Mouse (Mus musculus): Measurements from ENCODE around the gene Fanci. TPM values are rescaled to one million over a fixed set of nuclear protein-coding genes. Genes with fewer than 3 reads are reported as not detected.
A peak's percentile ranks its signal among the peaks of the same experiment; 100 is the strongest.

Fanci gene
- total and polyA plus RNA-seq, 3 experiments, result 14.9 to 25.0 (median 20.0) TPM

DNA sequence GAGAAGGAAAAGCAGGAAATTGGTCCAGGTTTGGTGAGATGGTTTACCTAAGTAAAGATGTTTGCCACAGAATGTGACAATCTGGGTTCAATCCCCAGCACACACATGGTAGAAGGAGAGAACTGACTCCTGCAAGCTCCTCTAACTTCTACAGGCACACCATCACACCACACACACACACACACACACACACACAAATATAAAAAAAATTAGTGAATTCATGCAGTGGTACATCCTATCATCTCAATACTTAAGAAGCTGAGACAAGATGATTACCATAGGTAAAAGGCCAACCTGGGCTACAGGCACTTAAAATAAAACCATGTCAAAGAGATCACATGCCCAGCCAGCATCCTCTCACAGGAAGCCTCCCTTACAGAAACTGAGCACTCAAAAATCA is 17.7 kb upstream of the Fanci start:
- Histone ChIP-seq H3K9me3 (replicated peaks; ENCODE audit: low read length) (no peaks in the 10 kb centered on the region), H3K4me2 (ENCODE audit: insufficient read depth, low read depth, poor library complexity, severe bottlenecking) (no peak overlapping the region), H3K27ac (ENCODE audit: insufficient read depth, low read depth) (no peak overlapping the region), H3K9ac (ENCODE audit: insufficient read depth, low read depth) (no peak overlapping the region), H3K79me2 (replicated peaks; ENCODE audit: control insufficient read depth, extremely low read depth, insufficient read depth, poor library complexity, severe bottlenecking) (no peaks in the 10 kb centered on the region), H3K27me3 (replicated peaks) (no peaks in the 10 kb centered on the region), H3K4me1 (ENCODE audit: control insufficient read depth in 1 of 2, insufficient read depth in 2 of 2) (peaks cover 0 to 23% of the 10 kb centered on the region in 2 experiments; a peak in 2 of 4 replicates), H3K4me3 (replicated peaks in 1 of 3; ENCODE audit: low read depth in 2 of 3, low read length in 2 of 3, poor library complexity in 1 of 3) (no peak overlapping the region), H3K36me3 (replicated peaks in 1 of 2; ENCODE audit: control insufficient read depth in 1 of 2, insufficient read depth in 1 of 2, low read length in 1 of 2) (peaks cover 0 to 48% of the 10 kb centered on the region in 2 experiments)
- in situ Hi-C loops (cut with MboI; ENCODE audit: low pct_ligation_motif_present, low pct_unique_long_range_greater_than_20kb, low sequenced_read_pairs) (loop anchor here (10.0 to 25.0 kb wide), 2 partner anchors 91 to 462 kb away; partner anchors contain the start of genes Isg20 and Polg), dilution Hi-C loops (cut with MboI; ENCODE audit: extremely low pct_ligation_motif_present, extremely low pct_unique_long_range_greater_than_20kb, low sequenced_read_pairs) (no loop called here)
- DNase-seq (ENCODE audit: extremely low read depth), result no peak
- no peak for TF ChIP-seq ZMIZ1 (IDR thresholded peaks at IDR 0.05; ENCODE audit: low read depth, low read length)
- TF ChIP-seq TBP (conservative IDR thresholded peaks at IDR 0.05; ENCODE audit: low read depth, low read length), result no peak
- TF ChIP-seq SMC3 (IDR thresholded peaks at IDR 0.05; ENCODE audit: low read depth, low read length), result no peak
- no peak for TF ChIP-seq RAD21 (IDR thresholded peaks at IDR 0.05; ENCODE audit: low read depth, low read length)
- no peak for TF ChIP-seq MEF2A (IDR thresholded peaks at IDR 0.05; ENCODE audit: borderline replicate concordance, low read depth, low read length)
- TF ChIP-seq PAX5 (IDR thresholded peaks at IDR 0.05; ENCODE audit: low read length), result no peak
- TF ChIP-seq ETS1 (conservative IDR thresholded peaks at IDR 0.05; ENCODE audit: low read depth, low read length), result no peak
- no peak for TF ChIP-seq ELF1 (IDR thresholded peaks at IDR 0.05; ENCODE audit: low read depth, low read length)

DNA sequence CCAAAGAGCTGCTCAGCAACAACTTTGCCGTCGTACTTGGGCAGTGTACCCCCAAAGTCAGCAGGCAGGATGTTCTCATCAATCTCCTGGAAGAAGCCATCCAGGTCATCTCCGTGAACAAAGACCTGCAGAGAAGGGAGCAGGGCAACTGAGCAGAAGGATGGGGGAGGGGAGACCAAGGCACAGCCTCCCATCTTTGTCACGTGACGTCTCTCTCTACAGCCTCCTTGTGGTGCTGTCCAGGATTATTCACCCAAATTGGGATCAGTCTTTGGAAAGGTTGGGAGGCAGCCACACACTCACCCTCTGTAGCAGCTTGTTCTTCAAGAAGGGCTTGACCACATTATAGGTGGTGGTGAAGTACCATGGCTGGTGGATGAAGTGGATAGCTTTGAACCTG is 16.1 kb upstream of the Fanci start:
- Histone ChIP-seq H3K27me3 (replicated peaks) (no peaks in the 10 kb centered on the region), H3K4me3 (replicated peaks in 1 of 3; ENCODE audit: low read depth in 2 of 3, low read length in 2 of 3, poor library complexity in 1 of 3) (no peak overlapping the region), H3K9ac (ENCODE audit: insufficient read depth, low read depth) (no peak overlapping the region), H3K36me3 (replicated peaks in 1 of 2; ENCODE audit: control insufficient read depth in 1 of 2, insufficient read depth in 1 of 2, low read length in 1 of 2) (peaks cover 0 to 60% of the 10 kb centered on the region in 2 experiments), H3K4me1 (ENCODE audit: control insufficient read depth in 1 of 2, insufficient read depth in 2 of 2) (peaks cover 0 to 17% of the 10 kb centered on the region in 2 experiments; a peak in 2 of 4 replicates), H3K79me2 (replicated peaks; ENCODE audit: control insufficient read depth, extremely low read depth, insufficient read depth, poor library complexity, severe bottlenecking) (no peaks in the 10 kb centered on the region), H3K9me3 (replicated peaks; ENCODE audit: low read length) (no peaks in the 10 kb centered on the region), H3K27ac (ENCODE audit: insufficient read depth, low read depth) (no peak overlapping the region), H3K4me2 (ENCODE audit: insufficient read depth, low read depth, poor library complexity, severe bottlenecking) (no peak overlapping the region)
- TF ChIP-seq USF1 (IDR thresholded peaks at IDR 0.05; ENCODE audit: low read depth, low read length) (peak; percentile 3; the same call in 1 of the 2 replicates), POLR2AphosphoS2 (IDR thresholded peaks at IDR 0.05; ENCODE audit: low read depth, low read length) (no peak), BHLHE40 (IDR thresholded peaks at IDR 0.05; ENCODE audit: low read depth, low read length) (peak; percentile 24; the same call in 1 of the 2 replicates), USF2 (conservative IDR thresholded peaks at IDR 0.05; ENCODE audit: low read depth, low read length) (0 out of 2 replicates have a peak, but pooled peaks have one; percentile 7)
- no peak for DNase-seq (ENCODE audit: extremely low read depth)
- dilution Hi-C loops (cut with MboI; ENCODE audit: extremely low pct_ligation_motif_present, extremely low pct_unique_long_range_greater_than_20kb, low sequenced_read_pairs), result no loop called here
- in situ Hi-C loops (cut with MboI; ENCODE audit: low pct_ligation_motif_present, low pct_unique_long_range_greater_than_20kb, low sequenced_read_pairs), result loop anchor here (10.0 kb wide), 1 partner anchor 89 kb away; the partner anchor contains the start of gene Polg
